Mouse (Mus musculus): ENCODE measurements at regions not wholly inside any gene's neighbourhood (a gene's known extent, or its start where the extent isn't known, plus 50 kb on each side); places are given as distances from the start of the nearest gene placed in this dataset.

- TF ChIP-seq CTCF (IDR thresholded peaks at IDR 0.05; ENCODE audit: low read depth) (no peak), EP300 (IDR thresholded peaks at IDR 0.05; ENCODE audit: low read depth) (no peak)
Observed at GRCm38 (mm10) chr14:48357441-48357840, 88.5 kb upstream of the Tmem260 start.

Data from liver, postnatal 0 days (tissue).